Mouse (Mus musculus) heart, postnatal 36 days (tissue): ENCODE data around the gene Mast4. TPM values are rescaled to one million over a fixed set of nuclear protein-coding genes. Genes with fewer than 3 reads are reported as not detected.

Experiments used
- DNase-seq, 2 experiments: peaks; one replicate each; pipeline ENCODE4 v3.0.0; 2021 to 2022
- intact Hi-C: fragments of 180-260 bp; cut with DNase I; formaldehyde crosslinking; loops from one replicate; pipeline ENCODE4 v1.15.1; 2025
- total RNA-seq, 2 experiments: library from RNA; stranded (reverse); gene quantifications; 2 replicates each; pipeline ENCODE4 v1.2.3; 2021

Mast4 gene
- total RNA-seq, 2 experiments from 2014 or later, result 26.8 to 29.3 TPM

- intact Hi-C loops, result no loop called here
Observed at GRCm38 (mm10) chr13:102948966-102949365, 385.3 kb downstream of the Mast4 start.

GRCm38 (mm10) chr13:102947546-102947945, 386.8 kb downstream of the Mast4 start:
- DNase-seq, result peak; percentile 25 to 41
- intact Hi-C loops, result no loop called here

More at GRCm38 (mm10) chr13:102948966-102949365, 385.3 kb downstream of the Mast4 start:
- DNase-seq, result no peak

- no peak for DNase-seq
- intact Hi-C loops, result no loop called here
Observed at GRCm38 (mm10) chr13:102946024-102946821, 388.1 kb downstream of the Mast4 start.

GRCm38 (mm10) chr13:102945450-102945849, 388.8 kb downstream of the Mast4 start:
- no peak for DNase-seq
- intact Hi-C loops, result no loop called here

- intact Hi-C loops, result no loop called here
- DNase-seq, result no peak
Observed at GRCm38 (mm10) chr13:102944516-102944915, 389.8 kb downstream of the Mast4 start.

GRCm38 (mm10) chr13:102942557-102942956, 391.7 kb downstream of the Mast4 start:
- no peak for DNase-seq
- intact Hi-C loops, result no loop called here

- intact Hi-C loops, result no loop called here
- DNase-seq, result no peak
Observed at GRCm38 (mm10) chr13:102940476-102940875, 393.8 kb downstream of the Mast4 start.

GRCm38 (mm10) chr13:102936233-102936632, 398.1 kb downstream of the Mast4 start:
- intact Hi-C loops, result no loop called here
- no peak for DNase-seq

- DNase-seq, result no peak
- intact Hi-C loops, result no loop called here
Observed at GRCm38 (mm10) chr13:102935788-102936187, 398.5 kb downstream of the Mast4 start.

GRCm38 (mm10) chr13:102933702-102934101, 400.6 kb downstream of the Mast4 start:
- intact Hi-C loops, result loop anchor here (5.0 kb wide), 1 partner anchor 54 kb away; no protein-coding TSS in a partner anchor

GRCm38 (mm10) chr13:102932434-102932833, 401.9 kb downstream of the Mast4 start:
- intact Hi-C loops, result loop anchor here (5.0 kb wide), 1 partner anchor 55 kb away; no protein-coding TSS in a partner anchor
- DNase-seq, result no peak

More at GRCm38 (mm10) chr13:102933702-102934101, 400.6 kb downstream of the Mast4 start:
- DNase-seq, result peak; percentile 51

- no peak for DNase-seq
Observed at GRCm38 (mm10) chr13:102931951-102932350, 402.3 kb downstream of the Mast4 start.

GRCm38 (mm10) chr13:102925844-102926598, 408.3 kb downstream of the Mast4 start:
- no peak for DNase-seq
- intact Hi-C loops, result no loop called here

More at GRCm38 (mm10) chr13:102931951-102932350, 402.3 kb downstream of the Mast4 start:
- intact Hi-C loops, result loop anchor here (5.0 kb wide), 1 partner anchor 55 kb away; no protein-coding TSS in a partner anchor

GRCm38 (mm10) chr13:102919741-102920140, 414.6 kb downstream of the Mast4 start:
- DNase-seq, result no peak
- intact Hi-C loops, result no loop called here

GRCm38 (mm10) chr13:102918616-102919015, 415.7 kb downstream of the Mast4 start:
- intact Hi-C loops, result no loop called here
- no peak for DNase-seq

GRCm38 (mm10) chr13:102915341-102915740, 419.0 kb downstream of the Mast4 start:
- DNase-seq, result no peak

GRCm38 (mm10) chr13:102914800-102915199, 419.5 kb downstream of the Mast4 start:
- DNase-seq, result no peak
- intact Hi-C loops, result no loop called here

More at GRCm38 (mm10) chr13:102915341-102915740, 419.0 kb downstream of the Mast4 start:
- intact Hi-C loops, result no loop called here

- intact Hi-C loops, result no loop called here
- DNase-seq, result no peak
Observed at GRCm38 (mm10) chr13:102913919-102914318, 420.4 kb downstream of the Mast4 start.

GRCm38 (mm10) chr13:102912867-102913266, 421.4 kb downstream of the Mast4 start:
- intact Hi-C loops, result no loop called here

GRCm38 (mm10) chr13:102909654-102910418, 424.5 kb downstream of the Mast4 start:
- intact Hi-C loops, result loop anchor here (5.0 kb wide), 2 partner anchors 98 to 202 kb away; no protein-coding TSS in a partner anchor
- no peak for DNase-seq

More at GRCm38 (mm10) chr13:102912867-102913266, 421.4 kb downstream of the Mast4 start:
- DNase-seq, result no peak
